Mouse (Mus musculus) yolk sac, embryonic 10.5 days (tissue): ENCODE measurements around the gene Nupr1.

Experiments
- DNase-seq: peaks from one replicate; pipeline ENCODE4 v3.0.0-alpha.2; 2017; ENCODE audit warnings: low spot score

The Nupr1 gene

GRCm38 (mm10) chr7:126630824-126631518 lies at the start of gene Nupr1:
Nupr1 (minus strand) TSS chr7:126630861.
- no peak for DNase-seq

DNA sequence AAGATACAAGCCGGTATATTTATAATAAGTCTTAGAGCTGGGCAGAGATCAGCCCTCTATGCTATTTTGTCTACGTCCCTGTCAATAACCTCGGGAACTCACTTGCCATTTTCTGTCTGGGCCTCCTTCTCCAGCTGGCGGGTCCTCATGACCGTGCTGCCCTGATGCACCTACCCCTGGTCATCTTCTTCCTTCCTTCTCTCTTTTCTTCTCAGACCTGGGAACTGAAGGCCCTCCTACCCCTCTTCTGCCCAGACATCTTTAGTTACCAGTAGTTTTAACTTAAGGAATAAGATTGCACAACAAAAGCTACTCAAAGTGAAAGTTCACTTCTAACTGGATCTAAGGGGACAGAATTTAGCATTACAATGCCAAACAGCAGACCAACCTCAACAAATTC lies 49.0 kb upstream of the Nupr1 start:
- no peak for DNase-seq

DNA sequence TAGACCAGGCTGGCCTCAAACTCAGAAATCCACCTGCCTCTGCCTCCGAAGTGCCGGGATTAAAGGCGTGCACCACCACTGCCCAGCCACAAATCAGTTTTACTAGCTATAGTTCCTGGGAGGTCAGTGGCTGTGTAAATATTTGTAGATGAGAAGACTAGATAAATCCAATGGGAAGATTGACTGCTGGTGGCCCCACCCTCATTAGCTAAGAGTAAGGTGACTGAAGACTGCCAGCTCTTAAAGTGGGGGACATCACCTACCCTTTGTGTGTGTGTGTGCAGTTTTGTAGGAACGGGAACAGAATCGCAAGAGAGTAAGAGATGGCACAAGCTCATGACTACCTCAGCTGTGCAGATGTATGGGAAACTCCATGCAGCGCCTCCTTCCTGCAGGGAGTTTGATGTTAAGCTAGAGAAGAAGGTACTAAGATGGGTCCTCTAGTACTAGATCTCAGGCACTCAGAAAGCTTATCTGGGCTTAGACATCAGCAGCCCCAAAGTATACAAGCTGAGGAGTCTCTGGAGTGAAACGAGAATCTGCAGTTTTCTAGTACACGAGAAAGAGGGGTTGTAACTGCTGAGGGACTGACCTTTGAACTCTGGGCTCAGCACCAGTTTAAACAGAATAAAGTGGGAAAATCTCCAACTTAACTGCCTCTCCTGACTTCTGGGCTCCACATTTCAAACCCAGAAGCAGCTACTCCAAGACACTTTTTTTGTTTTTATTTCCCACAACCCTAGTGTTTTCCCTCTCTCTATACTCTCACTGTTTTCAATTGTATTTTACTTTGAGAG lies 48.1 kb upstream of the Nupr1 start:
- DNase-seq, result peak; percentile 68

GRCm38 (mm10) chr7:126676631-126677220 lies 46.1 kb upstream of the Nupr1 start:
- DNase-seq, result no peak

- no peak for DNase-seq
Observed at GRCm38 (mm10) chr7:126676207-126676606, 45.5 kb upstream of the Nupr1 start, which contains the start of gene Sult1a1. Sult1a1 (minus strand) TSS chr7:126676432.

GRCm38 (mm10) chr7:126675104-126675503 lies 44.4 kb upstream of the Nupr1 start:
- no peak for DNase-seq

DNA sequence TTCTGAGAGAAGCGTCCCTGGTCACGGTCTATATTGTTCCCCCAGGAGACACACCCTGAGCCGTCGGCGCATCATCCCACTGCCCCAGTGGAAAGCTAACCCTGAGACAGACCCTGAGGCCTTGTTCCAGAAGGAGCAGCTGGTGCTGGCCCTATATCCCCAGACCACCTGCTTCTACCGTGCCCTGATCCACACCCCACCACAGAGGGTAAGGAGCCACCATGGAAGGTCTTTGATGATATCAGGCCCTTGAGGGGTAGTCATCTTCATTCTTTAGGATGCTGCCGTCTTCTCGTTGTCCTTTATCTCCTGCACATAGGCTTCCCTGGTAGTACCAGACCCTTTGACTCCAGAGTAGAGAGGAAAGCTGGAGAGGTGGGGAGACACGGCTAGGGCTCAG lies 41.5 kb upstream of the Nupr1 start:
- DNase-seq, result no peak

GRCm38 (mm10) chr7:126670152-126670551 lies 39.5 kb upstream of the Nupr1 start:
- no peak for DNase-seq

DNA sequence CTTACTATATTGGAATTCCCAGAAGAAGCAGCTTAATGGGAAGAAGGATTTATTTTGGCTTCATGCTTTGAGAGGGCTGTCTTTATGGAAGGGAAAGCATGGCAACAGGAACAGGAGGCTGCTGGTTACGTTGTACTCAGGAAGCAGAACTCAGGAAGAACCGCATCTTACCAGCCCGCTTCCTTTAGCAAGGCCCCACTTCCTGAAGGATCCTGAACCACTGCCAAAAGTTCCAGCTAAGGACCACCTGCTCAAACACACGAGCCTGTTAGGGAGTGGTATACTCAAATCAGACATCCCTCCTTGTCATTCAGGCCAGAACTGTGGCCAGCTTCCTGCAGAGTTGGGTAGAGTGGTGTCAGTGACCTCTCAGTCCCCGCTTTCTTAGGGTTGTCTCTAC lies 37.8 kb upstream of the Nupr1 start:
- DNase-seq, result no peak

GRCm38 (mm10) chr7:126667495-126668090 lies 36.9 kb upstream of the Nupr1 start:
- peak; percentile 28 for DNase-seq

DNA sequence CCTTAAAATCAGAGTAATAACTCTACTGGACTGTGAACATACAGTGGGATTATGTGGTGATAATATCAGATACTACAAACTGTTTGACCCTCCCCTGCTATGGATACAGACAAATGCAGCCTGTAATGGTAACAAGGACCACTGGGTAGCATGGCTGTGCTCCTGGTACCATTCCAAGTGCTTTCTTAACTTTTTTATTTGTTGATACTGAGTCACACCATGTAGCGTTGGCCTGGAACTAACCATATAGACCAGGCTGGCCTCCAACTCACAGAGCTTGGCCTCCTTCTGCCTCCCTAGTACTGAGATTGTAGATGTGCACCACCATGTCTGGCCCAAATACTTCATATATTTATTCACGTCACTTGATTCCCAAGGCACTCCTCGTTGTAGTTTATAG lies 34.6 kb upstream of the Nupr1 start:
- no peak for DNase-seq

- DNase-seq, result peak; percentile 30
Observed at GRCm38 (mm10) chr7:126663646-126664045, 33.0 kb upstream of the Nupr1 start.

GRCm38 (mm10) chr7:126659771-126660170 lies 29.1 kb upstream of the Nupr1 start:
- DNase-seq, result no peak

DNA sequence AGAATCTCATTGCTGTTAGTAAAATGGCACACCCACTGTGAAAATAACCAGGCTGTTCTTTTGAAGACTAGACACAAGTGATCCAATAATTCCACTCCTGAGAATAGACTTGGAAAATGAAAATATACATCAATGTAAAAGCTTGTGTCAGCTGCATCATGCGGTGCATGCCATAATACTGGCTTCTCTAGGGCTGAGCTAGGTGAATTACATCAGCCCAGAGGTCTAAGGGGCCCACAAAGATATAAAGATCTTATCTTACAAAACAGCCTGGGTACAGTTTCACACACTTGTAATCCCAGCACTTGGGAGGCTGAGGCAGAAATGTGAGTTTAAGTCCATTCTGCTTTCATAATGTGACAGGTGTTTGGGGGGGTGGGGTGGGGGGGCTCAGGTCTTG lies 26.9 kb upstream of the Nupr1 start:
- no peak for DNase-seq

GRCm38 (mm10) chr7:126655695-126656094 lies 25.0 kb upstream of the Nupr1 start:
- DNase-seq, result no peak

DNA sequence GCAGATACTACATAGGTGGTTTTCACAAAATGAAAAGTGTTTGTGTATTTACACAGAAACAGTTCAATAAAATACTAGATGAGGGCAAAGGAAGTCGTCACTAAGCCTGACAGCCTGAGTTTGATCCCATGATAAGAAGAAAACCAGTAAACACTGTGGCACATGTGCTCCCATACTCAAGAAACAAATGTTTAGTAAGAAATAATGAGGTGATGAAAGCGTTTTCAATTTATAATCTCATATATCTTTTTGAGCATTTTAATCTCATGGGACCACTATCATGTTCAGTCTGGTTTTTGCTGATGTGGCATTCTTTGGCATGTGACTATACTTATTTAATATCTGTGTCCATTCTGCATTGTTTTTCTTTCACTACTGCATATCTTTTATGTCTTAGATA lies 23.3 kb upstream of the Nupr1 start:
- DNase-seq, result no peak

DNA sequence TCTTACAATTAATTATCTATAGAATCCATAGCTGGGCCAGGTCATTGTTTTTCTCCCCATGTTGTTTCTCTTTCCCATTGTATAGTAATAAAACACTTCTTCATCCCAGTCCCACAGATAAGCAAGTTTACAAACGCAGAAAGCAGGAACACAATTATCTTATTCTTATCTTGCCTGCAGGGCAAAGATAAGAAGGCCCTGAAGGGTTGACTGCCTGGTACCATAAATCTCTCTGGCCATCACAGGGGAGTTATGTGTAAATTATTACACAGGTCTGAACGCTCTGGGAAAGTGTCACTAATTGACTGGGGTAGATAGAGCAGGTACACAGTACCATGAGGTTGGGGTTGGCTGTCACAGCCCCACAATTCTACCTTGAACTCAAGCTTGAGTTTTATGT lies 20.2 kb upstream of the Nupr1 start:
- no peak for DNase-seq

DNA sequence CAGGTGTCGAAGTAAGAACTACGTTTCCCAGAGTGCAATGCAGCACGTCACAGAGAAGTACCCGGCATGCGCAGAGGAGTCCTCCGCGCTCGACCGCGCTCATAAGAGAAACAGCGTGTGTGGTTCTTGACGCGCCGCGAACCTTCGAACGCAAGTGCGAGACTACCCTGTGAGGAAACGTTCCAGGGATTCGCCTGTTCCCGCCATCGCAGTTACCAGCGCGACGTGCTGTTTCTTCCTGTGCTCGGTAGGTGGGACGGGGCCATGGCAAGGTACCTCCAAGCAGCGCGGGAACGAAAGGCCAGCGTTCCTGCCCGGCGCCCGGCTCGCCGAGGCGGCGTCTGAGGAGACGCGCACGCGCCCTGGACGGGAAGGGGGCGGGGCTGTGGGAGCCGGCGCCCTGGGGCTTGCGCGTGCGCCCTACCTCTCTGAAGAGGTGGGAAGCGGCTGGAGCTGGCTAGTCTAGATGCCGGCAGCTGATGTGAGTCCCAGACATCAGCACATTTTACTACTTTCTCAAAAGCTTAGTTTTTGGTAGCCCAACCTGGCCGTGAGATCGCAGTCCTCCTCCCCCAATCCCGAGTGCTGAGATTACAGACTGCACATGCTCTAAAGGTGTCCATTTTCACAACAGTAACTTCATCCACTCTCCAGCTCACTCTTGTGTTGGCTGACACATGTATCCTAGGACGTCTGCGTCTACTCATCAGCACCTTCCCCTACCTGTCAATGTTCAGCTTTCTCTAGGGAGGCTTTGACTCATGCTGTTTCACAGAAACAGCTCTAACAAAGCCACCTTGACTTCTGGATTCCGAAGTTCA lies 18.8 kb upstream of the Nupr1 start, which contains the start of gene Sgf29:
Sgf29 (plus strand) TSS at position 79 of the 821 bp plus-strand sequence.
- peak; percentile 94 for DNase-seq

DNA sequence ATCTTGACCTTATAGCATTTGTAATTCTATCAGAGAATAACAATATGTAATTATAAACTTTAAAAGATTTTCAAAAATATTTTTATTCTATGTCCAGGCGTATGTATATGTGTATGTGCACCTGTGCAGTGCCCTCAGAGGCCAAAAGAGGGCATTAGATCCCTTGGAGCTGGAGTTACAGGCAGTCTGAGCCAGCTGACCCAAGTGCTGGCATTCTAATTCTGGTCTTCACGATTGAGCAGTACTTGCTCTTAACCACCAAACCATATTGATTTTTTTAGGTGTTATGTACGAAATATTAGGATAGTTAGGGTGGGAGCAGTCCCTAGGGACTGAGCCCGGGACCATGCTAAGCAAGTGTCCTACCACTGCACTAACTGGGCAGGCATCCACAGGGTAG lies 17.8 kb upstream of the Nupr1 start:
- no peak for DNase-seq

- no peak for DNase-seq
Observed at GRCm38 (mm10) chr7:126645708-126646107, 15.0 kb upstream of the Nupr1 start.

GRCm38 (mm10) chr7:126644914-126645313 lies 14.3 kb upstream of the Nupr1 start:
- DNase-seq, result no peak

DNA sequence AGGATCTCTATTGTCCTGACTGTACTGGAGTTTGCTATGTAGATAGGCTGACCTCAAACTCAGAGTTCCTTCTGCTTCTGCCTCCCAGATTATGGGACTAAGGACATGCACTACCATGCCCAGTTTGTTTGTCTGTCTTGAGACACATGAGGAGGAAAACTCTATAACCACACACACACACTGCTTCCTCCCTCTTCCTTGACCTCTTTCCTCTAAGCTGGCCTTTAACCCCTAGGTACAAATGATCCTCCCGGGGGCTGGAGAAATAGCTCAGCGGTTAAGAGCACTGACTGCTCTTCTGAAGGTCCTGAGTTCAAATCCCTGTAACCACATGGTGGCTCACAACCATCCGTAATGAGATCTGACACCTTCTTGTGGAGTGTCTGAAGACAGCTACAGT lies 13.7 kb upstream of the Nupr1 start:
- DNase-seq, result no peak
